Mouse (Mus musculus) kidney, adult 10 weeks (tissue): ENCODE measurements around the gene Gm21704. TPM values are rescaled to one million over a fixed set of nuclear protein-coding genes. Genes with fewer than 3 reads are reported as not detected.

Source experiments
- polyA plus RNA-seq: library from polyadenylated mRNA; stranded (reverse); fragments of 350-450 nt; fragmentation: Illumina TruSeq; extraction: RNeasy Lipid Tissue Mini Kit (QIAGEN cat#74804); gene quantifications from one replicate; pipeline ENCODE4 v1.2.3, GENCODE M21; 2014; ENCODE audit warnings: low read depth, low replicate concordance

Gene Gm21704
- polyA plus RNA-seq: not detected

DNA sequence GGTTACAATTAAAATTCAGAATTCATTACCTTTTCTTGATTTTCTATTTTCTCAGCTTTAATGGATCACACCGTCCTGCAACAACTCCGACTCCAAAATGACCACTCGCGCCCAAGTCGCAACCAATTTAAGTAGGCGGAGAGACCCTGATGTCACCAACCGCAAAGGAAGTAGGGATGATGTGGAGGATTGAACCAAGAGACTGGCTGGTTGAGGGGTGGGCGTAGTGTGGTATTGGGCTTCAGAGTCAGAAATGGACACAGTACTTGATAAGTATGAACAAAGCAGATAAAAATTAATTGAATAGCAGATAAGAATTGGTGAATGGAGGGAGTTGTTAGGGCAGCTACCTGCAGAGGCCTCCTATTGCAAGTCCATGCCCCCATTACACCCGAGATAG, at the start of gene Gm21704, which contains the start of gene Gm21708:
Gene Gm21704 (minus strand): TSS at position 101 of the 400 bp plus-strand sequence.
Gene Gm21708 (minus strand): TSS at position 101 of the 400 bp plus-strand sequence.

DNA sequence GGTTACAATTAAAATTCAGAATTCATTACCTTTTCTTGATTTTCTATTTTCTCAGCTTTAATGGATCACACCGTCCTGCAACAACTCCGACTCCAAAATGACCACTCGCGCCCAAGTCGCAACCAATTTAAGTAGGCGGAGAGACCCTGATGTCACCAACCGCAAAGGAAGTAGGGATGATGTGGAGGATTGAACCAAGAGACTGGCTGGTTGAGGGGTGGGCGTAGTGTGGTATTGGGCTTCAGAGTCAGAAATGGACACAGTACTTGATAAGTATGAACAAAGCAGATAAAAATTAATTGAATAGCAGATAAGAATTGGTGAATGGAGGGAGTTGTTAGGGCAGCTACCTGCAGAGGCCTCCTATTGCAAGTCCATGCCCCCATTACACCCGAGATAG, 64.7 kb downstream of the Gm21704 start, which contains the start of gene Gm21693:
Gene Gm21693 (minus strand): TSS at position 101 of the 400 bp plus-strand sequence.

Other genes with a start within 250 kb of the Gm21704 start
- gene Gm21677, start 103.7 kb downstream of the Gm21704 start, polyA plus RNA-seq: not detected
- gene Gm21693, start 64.8 kb downstream of the Gm21704 start, polyA plus RNA-seq: not detected
- gene Gm21708, start within 50 bp of the Gm21704 start, polyA plus RNA-seq: not detected